Mouse (Mus musculus) cerebellum, postnatal 14 days (tissue): Measurements from ENCODE around the gene Gm21885.
A peak's percentile ranks its signal among the peaks of the same experiment; 100 is the strongest.

ENCODE experiments used
- DNase-seq, 2 experiments: peaks; one replicate each; pipeline ENCODE4 v3.0.0; 2021; ENCODE audit warnings: mixed read lengths in 2 of 2

The Gm21885 gene

DNA sequence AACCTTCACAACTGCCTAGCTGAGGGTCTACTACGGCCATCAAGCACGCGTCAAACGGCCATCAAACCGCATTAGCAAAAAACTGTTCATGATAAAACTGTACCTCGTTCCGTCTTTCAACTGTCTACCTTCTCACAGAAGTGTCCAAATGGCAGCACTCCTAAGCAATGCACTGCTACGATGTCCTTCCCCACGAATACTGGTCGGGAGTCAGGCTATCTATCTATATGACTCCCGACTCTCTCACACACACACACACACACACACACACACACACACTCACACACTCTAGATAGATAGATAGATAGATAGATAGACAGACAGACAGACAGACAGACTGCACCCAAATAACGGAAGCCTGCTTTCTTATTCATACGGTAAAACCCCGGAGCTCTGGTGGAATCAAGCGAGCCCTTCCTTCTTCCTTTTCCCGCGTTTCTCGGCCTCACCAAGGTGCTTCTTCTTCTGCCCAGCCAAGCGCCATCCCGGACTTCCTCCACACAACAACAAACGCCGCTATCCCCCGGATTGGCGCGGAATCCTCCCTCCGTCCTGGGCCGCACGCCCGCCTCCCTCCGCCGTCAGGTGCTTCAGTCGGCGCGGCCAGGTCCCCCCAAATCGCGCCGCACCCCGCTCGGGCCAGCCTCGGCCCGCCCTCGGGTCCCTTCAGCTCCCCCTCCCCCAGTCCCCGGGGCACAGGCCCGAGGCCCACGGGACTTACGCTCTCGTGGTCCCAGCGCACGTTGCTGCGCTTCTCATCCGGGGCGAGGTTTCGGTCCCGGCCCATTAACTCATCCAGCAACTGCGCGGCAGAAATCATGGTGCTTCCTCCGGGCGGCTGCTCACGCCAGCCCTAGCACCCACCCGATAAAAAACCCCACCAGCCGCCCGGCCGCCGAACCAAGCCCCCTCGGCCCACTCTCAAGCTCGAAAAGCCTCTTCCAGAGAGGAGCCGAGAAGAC is 39.6 kb downstream of the Gm21885 start:
- DNase-seq = peak; percentile 78 to 83

DNA sequence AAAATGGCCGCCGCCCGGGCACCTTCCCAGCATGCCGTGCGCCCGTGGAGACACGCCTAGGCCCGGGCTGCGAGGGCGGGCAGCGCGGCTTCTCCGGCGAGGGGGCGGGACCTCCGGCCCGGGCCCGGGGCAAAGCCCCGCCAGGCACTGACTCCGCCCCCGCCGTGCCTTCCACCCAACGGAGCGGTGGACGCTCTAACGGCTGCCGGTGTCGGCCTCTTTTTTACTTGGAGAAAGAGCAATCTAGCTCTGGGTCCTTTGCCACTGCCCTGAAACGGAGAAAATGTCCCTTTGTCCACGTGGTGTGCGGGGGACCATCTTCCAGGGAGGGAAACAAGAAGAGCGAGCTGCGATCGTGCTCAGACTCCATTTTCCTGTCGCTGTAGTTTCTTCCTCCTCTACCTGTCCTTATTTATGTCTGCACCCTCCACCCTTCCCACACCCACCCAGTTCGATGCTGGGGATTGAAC is 40.3 kb downstream of the Gm21885 start, which contains the start of gene Luc7l3:
Luc7l3 (minus strand) TSS at position 58 of the 470 bp plus-strand sequence.
- DNase-seq = peak; percentile 98

DNA sequence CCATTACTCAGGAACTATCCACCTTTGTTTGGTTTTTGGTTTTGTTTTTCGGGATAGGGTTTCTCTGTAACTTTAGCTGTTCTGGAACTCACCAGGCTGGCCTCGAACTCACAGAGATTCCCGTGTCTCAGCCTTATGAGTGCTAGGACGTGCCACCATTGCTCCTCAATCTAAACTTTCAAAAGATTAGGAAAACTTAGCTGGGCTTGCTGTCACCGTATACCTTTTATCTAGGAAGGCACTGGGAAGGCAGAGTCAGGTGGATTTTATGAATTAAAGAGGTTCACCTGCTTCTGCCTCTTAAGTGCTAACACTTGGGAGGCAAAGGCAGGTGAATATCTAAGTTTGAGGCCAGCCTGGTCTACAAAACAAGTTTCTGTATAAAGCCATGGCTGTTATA is 41.0 kb downstream of the Gm21885 start:
- DNase-seq = no peak

DNA sequence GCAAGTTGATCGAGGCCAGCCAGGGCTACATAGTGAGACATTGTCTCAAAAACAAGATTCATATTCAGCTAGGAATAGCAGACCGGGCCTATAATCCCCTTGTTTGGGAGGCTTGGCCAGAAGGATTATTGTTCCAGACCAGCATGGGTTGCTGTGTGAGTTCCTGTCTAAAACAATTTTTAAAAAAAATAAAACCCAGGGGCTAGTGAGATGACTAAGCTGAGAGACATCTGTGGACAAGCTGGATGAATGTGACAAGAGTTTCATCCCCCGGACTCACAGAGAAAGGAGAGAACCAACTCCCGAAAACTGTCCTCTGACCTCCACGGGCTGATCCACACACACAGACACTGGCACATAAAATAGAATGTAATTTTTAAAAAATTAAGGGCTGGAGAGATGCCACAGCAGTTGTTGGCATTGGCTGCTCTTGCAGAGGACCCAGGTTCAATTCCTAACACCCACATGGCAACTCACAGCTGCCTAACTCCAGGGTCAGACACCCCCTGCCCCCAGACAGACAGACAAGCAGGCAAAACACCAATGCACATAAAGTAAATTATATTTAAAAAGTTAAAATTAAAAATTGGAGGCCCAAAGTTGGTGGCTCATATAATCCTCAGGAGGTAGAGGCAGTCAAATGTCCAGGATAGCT is 41.7 kb downstream of the Gm21885 start:
- DNase-seq = no peak

DNA sequence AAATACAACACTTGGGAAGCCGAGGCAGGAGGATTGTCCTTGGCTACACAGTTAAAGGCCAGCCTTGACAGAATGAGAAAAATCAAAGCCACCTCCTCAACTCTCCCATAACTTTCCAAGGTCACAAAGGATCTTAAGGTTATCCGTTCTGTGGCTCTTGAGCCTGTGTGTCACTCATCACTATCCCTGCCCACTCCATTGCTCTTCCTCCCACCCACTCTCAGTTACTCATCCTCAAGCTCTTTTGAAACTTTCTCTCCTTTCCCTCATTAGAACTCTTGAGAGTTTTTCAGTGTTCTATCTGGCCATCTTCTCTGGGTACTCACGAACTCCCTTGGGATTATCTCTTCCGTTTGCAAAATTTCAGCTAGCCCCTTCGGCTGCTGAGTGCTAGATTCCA is 42.9 kb downstream of the Gm21885 start:
- DNase-seq = no peak

DNA sequence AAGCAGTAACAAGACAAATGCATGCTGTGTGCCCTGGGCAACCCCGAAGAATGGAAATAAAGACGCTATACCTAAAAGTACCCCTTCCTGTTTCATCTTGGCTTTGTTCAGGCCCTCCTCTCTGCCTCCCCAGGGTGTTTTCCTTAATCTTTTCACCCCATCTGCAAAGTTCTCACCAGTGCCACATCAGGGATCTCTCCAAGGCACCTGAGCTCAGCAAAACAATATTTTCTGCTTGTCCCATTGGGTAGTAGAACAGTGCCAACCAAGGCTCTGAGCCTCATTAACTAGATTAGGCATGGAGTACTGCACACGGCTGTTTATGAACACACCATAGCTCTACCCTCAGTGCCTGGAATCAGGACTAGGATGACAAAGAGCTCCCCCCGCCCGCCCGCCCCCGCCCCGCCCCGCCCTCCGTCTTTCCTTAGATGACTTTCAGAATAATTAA is 45.3 kb downstream of the Gm21885 start:
- DNase-seq = peak; percentile 77 to 81

DNA sequence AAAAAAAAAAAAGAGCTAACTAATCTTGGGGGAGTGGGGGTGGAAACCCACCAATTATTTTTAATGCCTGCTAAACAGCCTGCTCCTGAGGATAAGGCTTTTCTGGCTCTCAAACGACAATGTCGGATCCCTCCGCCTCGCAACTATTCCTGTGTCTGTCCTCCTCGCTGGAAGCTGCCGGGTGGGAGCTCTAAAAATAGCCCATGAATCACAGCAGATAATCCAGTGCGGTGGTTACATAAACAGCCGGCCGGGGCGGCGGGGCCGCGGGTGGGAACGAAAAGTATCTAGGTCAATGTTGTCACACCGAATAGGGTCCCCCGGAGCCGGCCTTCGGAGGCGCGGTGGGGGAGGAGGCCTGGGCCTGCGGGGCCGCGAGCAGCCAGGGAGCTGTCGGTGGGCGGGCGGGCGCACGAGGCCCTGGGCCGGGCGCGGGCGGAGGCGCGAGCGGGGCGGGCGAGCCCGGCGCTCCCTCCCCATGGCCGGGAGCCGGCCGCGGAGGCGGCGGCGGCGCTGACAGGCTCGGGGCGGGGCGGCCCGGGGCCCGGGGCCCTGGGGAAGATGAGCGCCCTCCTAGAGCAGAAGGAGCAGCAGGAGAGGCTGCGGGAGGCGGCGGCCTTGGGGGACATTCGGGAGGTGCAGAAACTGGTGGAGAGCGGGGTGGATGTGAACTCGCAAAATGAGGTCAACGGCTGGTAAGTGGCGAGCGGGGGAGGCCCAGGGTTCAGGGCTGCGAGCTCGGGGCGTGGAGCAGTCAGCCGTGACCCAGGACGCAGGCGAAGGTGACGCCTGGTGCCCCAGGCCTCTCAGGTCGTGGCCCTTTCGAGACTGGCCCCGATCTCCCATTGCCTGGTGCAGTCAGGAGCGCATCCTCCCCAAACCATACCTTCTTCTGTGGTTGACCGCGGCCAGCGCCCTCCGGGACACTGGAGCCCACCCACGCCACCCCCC is 46.3 kb downstream of the Gm21885 start, which contains the start of gene Ankrd40:
Ankrd40 (plus strand) TSS at position 309 of the 951 bp plus-strand sequence.
- peak; percentile 96 to 98 for DNase-seq

DNA sequence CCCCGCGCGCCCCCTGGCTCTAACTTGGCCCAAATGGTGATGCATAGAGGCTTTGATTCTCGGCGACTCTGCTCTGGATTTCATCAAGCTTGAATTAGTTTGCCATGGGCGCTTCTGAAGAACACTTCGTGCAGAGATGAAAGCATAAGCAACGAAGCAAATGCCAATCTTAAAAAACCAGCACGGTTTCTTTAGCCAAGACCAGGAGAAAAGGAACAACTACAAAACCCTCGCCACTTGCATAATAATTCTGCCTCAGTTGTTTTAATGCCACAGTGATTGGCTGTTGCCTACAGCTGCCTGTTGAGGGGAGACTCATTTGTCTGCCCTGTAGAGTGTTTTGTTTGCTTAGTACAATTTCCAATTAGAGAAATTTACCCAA is 47.0 kb downstream of the Gm21885 start:
- DNase-seq = peak in 1 of 2 experiments; percentile 45

DNA sequence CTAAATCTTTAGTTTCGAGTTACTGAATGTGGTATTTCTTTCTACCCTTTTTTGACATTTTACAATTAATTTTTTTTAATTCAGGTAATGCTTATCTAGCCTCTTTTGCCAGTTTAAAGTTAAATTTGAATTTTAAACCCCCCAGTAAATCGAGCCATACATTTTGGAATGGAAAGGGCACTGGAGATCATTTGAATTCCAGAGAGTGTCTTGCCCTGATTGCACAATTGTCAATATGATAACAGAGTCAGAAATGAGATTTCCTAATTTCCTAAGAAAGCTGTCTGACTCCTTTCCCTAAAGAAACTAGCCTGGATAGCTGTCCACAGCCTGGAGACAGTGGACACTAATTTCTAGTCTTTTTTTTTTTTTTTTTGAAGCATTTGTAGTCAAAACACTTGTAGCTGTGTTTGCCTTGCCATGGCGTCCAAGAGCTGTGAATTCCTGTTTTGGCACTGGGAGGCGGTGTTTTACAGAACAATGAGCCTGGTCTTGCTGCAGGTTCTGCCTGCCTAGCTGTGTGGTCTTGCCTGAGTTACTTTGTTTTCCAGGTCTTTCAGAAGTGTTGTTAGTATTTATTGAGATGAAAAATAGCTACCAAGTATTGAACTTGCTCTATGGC is 47.7 kb downstream of the Gm21885 start:
- DNase-seq = peak; percentile 74 to 76

DNA sequence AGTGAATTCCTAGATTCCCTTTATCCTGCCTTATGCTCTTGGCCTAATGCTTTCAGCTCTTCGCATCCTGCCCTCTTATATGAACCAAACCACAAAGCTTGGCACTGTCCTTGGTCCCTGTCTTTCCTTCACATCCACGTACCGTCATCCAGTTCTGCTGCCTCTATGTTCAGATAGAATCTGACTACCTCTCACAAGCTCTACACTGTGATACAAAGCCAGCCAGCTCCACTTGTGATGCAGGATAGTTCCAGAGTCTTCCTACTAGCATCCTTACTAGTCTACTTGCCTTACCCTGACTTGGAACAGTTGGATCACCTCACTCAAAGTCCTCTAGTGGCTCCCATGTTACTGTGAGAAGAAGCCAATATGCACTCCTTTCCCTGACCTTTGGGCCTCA is 48.5 kb downstream of the Gm21885 start:
- no peak for DNase-seq

DNA sequence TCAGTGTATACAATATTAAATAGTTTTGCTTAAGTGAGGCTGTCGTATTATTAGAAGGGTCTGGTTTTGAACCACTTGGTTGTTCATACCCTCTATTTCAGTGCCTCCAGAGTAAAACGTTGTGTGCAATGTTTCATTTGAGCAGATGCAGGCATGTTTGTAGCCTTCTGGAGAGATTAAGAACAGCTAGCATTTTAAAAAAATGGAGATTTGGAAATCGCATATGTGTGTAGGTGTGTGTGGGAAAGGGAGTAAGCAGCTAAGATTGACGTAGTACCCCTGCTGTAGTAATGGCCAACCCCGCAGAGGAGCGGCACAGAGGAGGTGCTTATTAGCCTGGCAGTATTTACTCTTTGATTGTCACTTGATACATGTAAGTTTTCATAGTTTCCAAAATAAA is 51.1 kb downstream of the Gm21885 start:
- DNase-seq = no peak

DNA sequence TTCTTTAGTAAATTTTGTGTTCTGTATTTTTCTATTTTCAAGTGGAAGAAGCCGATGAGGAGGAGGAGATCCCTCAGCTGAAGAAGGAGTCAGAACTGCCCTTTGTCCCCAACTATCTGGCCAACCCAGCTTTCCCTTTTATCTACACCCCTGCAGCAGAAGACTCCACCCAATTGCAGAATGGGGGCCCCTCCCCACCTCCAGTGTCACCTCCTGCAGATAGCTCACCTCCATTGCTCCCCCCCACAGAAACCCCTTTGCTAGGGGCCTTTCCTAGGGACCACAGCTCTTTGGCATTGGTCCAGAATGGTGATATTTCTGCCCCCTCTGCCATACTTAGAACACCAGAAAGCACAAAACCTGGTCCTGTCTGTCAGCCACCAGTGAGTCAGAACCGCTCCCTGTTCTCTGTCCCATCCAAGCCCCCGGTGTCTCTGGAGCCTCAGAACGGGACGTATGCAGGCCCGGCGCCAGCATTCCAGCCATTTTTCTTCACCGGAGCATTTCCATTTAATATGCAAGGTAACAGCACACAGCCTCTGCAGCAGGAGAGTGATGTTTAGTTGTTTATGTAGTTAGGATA is 52.8 kb downstream of the Gm21885 start:
- no peak for DNase-seq
